In genomic region chr7:137925656-137926055, GRCm38 (mm10) we compare ENCODE assay signal across 18 mouse cellular contexts.
"Had no signal": no experiment of that assay in that cellular context is flagged by ENCODE, and none has a peak within 500 bp of the region (broad histone marks: within the 10 kb centered on the region; RNA-seq: fewer than 3 reads in every experiment).

No protein-coding gene starts in this region.

- H3K27ac ChIP-seq: midbrain, embryonic 10.5 days; midbrain, embryonic 12.5 days; midbrain, embryonic 15.5 days; neural tube, embryonic 15.5 days had no signal

- H3K9ac ChIP-seq: lung, embryonic 14.5 days; midbrain, embryonic 12.5 days; midbrain, embryonic 15.5 days; neural tube, embryonic 13.5 days; neural tube, embryonic 15.5 days had no signal

- H3K4me2 ChIP-seq: midbrain, embryonic 12.5 days; midbrain, embryonic 15.5 days; neural tube, embryonic 13.5 days; neural tube, embryonic 15.5 days had no signal

- H3K9me3 ChIP-seq: midbrain, embryonic 10.5 days; midbrain, embryonic 12.5 days; midbrain, embryonic 15.5 days; neural tube, embryonic 13.5 days; neural tube, embryonic 15.5 days had no signal

- DNase-seq: lung, adult 18-20 months; lung, embryonic 14.5 days; lung, postnatal 10 days; lung, postnatal 4 days; retina, postnatal 1 day; right cerebral cortex, adult 18-20 months; right cerebral cortex, postnatal 25 days; right cerebral cortex, postnatal 4 days; spleen, adult 18-20 months; thymus, adult 18-20 months; thymus, postnatal 14 days; thymus, postnatal 36 days had no signal

- H3K4me3 ChIP-seq: midbrain, embryonic 10.5 days; midbrain, embryonic 12.5 days; midbrain, embryonic 15.5 days; myocyte; neural tube, embryonic 13.5 days; neural tube, embryonic 15.5 days had no signal

- H3K36me3 ChIP-seq: midbrain, embryonic 10.5 days; midbrain, embryonic 12.5 days; midbrain, embryonic 15.5 days; neural tube, embryonic 13.5 days; neural tube, embryonic 15.5 days had no signal

- H3K27me3 ChIP-seq: midbrain, embryonic 12.5 days; midbrain, embryonic 15.5 days; neural tube, embryonic 13.5 days; neural tube, embryonic 15.5 days had no signal
